Mouse (Mus musculus) heart, embryonic 15.5 days (tissue): ENCODE data around the gene Susd6. TPM values are rescaled to one million over a fixed set of nuclear protein-coding genes. Genes with fewer than 3 reads are reported as not detected.

Source experiments
- ATAC-seq: fragments of 200-750 bp; cut with Nextera tagmentation; replicated peaks from 2 replicates; pipeline ENCODE4 v1.8.0; 2017; ENCODE audit warnings: low read depth, moderate TSS enrichment; ENCODE audit not compliant: insufficient number of reproducible peaks, insufficient read depth, low FRiP score
- H3K27ac ChIP-seq: fragments of 300-500 bp; sonication (generic); 2 replicates; pipeline ENCODE4 v1.5.1; 2015; ENCODE audit warnings: mild to moderate bottlenecking, inconsistent platforms
- H3K27me3 ChIP-seq: fragments of 300-500 bp; sonication (generic); 2 replicates; pipeline ENCODE4 v1.6.1; 2015; ENCODE audit warnings: inconsistent platforms
- H3K36me3 ChIP-seq: fragments of 300-500 bp; sonication (generic); 2 replicates; pipeline ENCODE4 v1.6.1; 2015; ENCODE audit warnings: mild to moderate bottlenecking, inconsistent platforms
- H3K4me1 ChIP-seq: fragments of 300-500 bp; sonication (generic); replicated peaks from 2 replicates; pipeline ENCODE4 v1.6.1; 2015; ENCODE audit warnings: inconsistent platforms
- H3K4me2 ChIP-seq: fragments of 300-500 bp; sonication (generic); 2 replicates; pipeline ENCODE4 v1.6.1; 2015; ENCODE audit warnings: inconsistent platforms, mild to moderate bottlenecking, moderate library complexity
- H3K4me3 ChIP-seq: fragments of 300-500 bp; sonication (generic); 2 replicates; pipeline ENCODE4 v1.5.1; 2015; ENCODE audit warnings: mild to moderate bottlenecking, inconsistent platforms
- H3K9ac ChIP-seq: fragments of 300-500 bp; sonication (generic); 2 replicates; pipeline ENCODE4 v1.6.1; 2015; ENCODE audit warnings: mild to moderate bottlenecking, inconsistent platforms
- H3K9me3 ChIP-seq: fragments of 300-500 bp; sonication (generic); replicated peaks from 2 replicates; pipeline ENCODE4 v1.6.1; 2016; ENCODE audit warnings: inconsistent platforms
- WGBS: fragments of 180-500 bp; shearing (Covaris S2); methylation state at CpG from one replicate; pipeline ENCODE4 v1.1.7; 2015; ENCODE audit warnings: mixed read lengths; 5-methylcytosine and 5-hydroxymethylcytosine counted together
- polyA plus RNA-seq: library from polyadenylated mRNA; unstranded; fragments of >200 nt; fragmentation: Nextera tagmentation; extraction: Ambion mirVana; gene quantifications from 2 replicates; pipeline ENCODE4 v1.2.1, GENCODE M21; 2015

Susd6 gene
- polyA plus RNA-seq, 1 experiment from 2014 or later: 16.4 TPM

DNA sequence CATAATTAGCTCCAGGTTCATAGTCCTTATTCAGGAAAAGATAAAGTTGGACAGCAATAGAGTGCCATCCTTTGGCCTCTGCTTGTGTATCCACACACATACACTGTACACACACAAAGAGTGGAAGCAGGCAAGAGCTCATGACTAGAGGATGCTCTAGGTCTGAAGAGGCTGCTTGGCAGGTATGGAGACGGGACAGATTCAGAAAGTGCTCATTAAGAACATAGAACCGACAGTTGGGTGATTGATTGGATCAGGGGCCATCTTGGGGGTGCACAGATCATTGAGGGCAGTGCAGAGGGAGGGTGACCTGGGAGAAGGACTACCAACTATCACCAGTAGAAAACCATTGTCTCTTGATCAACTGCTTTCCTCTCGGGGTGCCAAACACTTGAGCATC, 90.8 kb downstream of the Susd6 start:
- 92% methylated on average over 3 of the region's 3 CpGs for WGBS
- H3K27ac ChIP-seq: no peak overlapping the region

GRCm38 (mm10) chr12:80883278-80883677, 93.0 kb downstream of the Susd6 start:
- peaks cover 30% of the 10 kb centered on the region for H3K4me1 ChIP-seq
- H3K9me3 ChIP-seq: no peaks in the 10 kb centered on the region
- WGBS: 76% methylated on average over 3 of the region's 3 CpGs
- H3K36me3 ChIP-seq: 0 out of 2 replicates have a peak, but pooled peaks cover 3% of the 10 kb centered on the region
- no peak for ATAC-seq
- no peak overlapping the region for H3K27ac ChIP-seq
- H3K4me2 ChIP-seq: no peak overlapping the region
- no peak overlapping the region for H3K9ac ChIP-seq
- H3K4me3 ChIP-seq: no peak overlapping the region
- H3K27me3 ChIP-seq: no peaks in the 10 kb centered on the region

More for the DNA sequence above, 90.8 kb downstream of the Susd6 start:
- Histone ChIP-seq H3K9me3 (no peaks in the 10 kb centered on the region), H3K27me3 (no peaks in the 10 kb centered on the region), H3K36me3 (peaks cover 11% of the 10 kb centered on the region; the same call in 1 of the 2 replicates), H3K4me2 (no peak overlapping the region), H3K4me3 (no peak overlapping the region), H3K9ac (no peak overlapping the region), H3K4me1 (peaks cover 43% of the 10 kb centered on the region)
- ATAC-seq: no peak

GRCm38 (mm10) chr12:80883881-80884280, 93.6 kb downstream of the Susd6 start:
- no peaks in the 10 kb centered on the region for H3K27me3 ChIP-seq
- H3K4me3 ChIP-seq: no peak overlapping the region
- H3K4me1 ChIP-seq: peaks cover 24% of the 10 kb centered on the region
- no peak overlapping the region for H3K4me2 ChIP-seq
- no peak for ATAC-seq
- 39% methylated on average over 5 of the region's 5 CpGs for WGBS
- H3K36me3 ChIP-seq: 0 out of 2 replicates have a peak, but pooled peaks cover 3% of the 10 kb centered on the region
- no peak overlapping the region for H3K9ac ChIP-seq
- H3K9me3 ChIP-seq: no peaks in the 10 kb centered on the region
- no peak overlapping the region for H3K27ac ChIP-seq

DNA sequence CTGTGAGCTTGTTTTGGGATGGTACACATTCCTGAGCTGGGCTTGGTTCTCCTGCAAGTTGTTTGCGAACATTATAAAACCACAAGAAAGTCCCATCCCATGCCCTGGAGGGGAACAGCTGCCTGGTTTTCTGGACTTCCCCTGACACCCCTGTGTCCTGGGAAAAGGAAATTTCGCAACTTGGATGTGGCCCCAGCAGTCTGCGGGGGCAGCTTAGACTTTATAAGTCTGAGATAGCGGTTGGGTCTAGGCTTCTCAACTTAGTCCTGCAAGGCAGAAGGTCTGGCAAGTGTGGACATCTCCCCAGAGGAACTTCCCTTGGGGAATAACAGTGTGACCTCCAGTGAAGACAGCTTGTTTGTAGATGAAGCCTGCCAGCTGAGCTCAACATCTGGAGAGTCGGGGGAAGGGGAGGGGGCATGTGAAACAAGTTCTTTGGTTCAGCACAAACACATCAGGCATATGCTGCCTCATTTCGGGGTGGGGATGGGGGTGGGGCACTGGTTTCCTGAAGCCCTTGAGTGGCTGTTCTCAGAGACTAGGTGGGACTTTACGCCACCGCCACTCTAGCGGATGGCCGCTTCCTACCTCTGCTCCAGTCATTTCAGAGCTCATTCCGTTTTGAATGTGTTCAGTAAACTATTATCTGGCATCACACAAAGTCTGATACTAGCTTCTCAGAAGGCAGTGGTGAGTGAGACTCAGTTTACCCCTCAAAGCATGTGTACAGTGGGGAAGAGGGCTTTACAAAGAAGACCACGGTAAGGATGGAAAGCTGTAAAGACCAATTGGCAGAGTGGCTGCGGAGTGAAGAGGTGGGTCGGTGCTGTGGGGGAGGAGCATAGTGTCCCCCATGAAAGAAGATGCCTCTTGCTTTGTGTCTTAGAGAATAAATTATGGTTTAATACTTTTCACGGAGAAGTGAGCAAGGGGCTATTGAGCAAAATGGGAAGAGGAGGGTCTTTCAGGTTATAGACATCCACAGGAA, 95.3 kb downstream of the Susd6 start:
- no peak overlapping the region for H3K9ac ChIP-seq
- H3K4me2 ChIP-seq: peak overlapping the region; percentile 51
- H3K27ac ChIP-seq: peak overlapping the region; percentile 30; the same call in 1 of the 2 replicates
- WGBS: 32% methylated on average over 15 of the region's 15 CpGs
- H3K4me3 ChIP-seq: peak overlapping the region; percentile 28
- no peaks in the 10 kb centered on the region for H3K9me3 ChIP-seq
- peaks cover 16% of the 10 kb centered on the region for H3K4me1 ChIP-seq
- no peaks in the 10 kb centered on the region for H3K27me3 ChIP-seq
- peak; percentile 61; the same call in 1 of the 2 replicates for ATAC-seq
- H3K36me3 ChIP-seq: no peaks in the 10 kb centered on the region; the same call in 1 of the 2 replicates

GRCm38 (mm10) chr12:80887036-80887435, 96.7 kb downstream of the Susd6 start:
- Histone ChIP-seq H3K4me2 (no peak overlapping the region), H3K9me3 (no peaks in the 10 kb centered on the region), H3K4me3 (no peak overlapping the region), H3K36me3 (no peaks in the 10 kb centered on the region; the same call in 1 of the 2 replicates), H3K27me3 (no peaks in the 10 kb centered on the region), H3K9ac (no peak overlapping the region), H3K4me1 (peaks cover 16% of the 10 kb centered on the region), H3K27ac (no peak overlapping the region)
- WGBS: 68% methylated on average over 2 of the region's 2 CpGs
- ATAC-seq: no peak

DNA sequence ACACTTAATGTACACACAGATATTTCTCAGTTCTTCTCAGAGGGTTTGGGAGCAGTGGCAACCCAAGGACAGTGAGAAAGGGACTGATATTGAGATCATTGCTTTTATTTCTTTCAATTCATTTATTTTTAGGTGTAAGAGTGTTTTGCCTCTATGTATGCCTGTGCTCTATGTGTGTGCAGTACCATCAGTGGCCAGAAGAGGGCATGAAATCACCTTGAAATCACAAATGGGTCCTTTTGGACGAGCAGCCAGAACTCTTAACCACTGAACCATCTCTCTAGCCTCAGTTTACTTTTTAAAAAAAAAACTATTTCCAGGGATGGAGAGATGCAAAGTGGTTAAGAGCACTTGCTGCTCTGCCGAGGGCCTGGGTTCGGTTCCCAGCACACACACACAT, 99.0 kb downstream of the Susd6 start:
- Histone ChIP-seq H3K36me3 (no peaks in the 10 kb centered on the region; the same call in 1 of the 2 replicates), H3K9ac (no peak overlapping the region), H3K27ac (no peak overlapping the region), H3K4me2 (no peak overlapping the region), H3K9me3 (no peaks in the 10 kb centered on the region), H3K4me1 (peaks cover 11% of the 10 kb centered on the region), H3K27me3 (no peaks in the 10 kb centered on the region), H3K4me3 (no peak overlapping the region)
- WGBS: 91% methylated on average over 3 of the region's 3 CpGs
- no peak for ATAC-seq

DNA sequence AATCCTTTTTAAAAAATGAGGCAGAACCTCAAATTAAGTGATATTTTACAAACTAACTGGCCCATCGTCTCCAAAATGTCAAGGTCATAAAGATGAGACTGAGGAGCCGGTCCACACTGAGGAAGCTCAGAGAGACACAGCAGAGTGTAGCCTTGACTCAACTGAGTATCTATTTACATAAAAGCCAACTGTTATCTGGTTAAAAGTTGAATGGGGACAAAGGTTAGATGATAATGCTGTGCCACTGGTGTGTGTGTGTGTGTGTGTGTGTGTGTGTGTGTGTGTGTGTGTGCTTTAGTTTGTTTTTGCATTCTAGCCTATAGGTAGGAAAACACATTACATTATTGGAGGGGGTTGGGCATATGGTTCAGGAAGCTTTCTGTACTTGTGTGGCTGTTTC, 100.8 kb downstream of the Susd6 start:
- 90% methylated on average over 2 of the region's 2 CpGs for WGBS

DNA sequence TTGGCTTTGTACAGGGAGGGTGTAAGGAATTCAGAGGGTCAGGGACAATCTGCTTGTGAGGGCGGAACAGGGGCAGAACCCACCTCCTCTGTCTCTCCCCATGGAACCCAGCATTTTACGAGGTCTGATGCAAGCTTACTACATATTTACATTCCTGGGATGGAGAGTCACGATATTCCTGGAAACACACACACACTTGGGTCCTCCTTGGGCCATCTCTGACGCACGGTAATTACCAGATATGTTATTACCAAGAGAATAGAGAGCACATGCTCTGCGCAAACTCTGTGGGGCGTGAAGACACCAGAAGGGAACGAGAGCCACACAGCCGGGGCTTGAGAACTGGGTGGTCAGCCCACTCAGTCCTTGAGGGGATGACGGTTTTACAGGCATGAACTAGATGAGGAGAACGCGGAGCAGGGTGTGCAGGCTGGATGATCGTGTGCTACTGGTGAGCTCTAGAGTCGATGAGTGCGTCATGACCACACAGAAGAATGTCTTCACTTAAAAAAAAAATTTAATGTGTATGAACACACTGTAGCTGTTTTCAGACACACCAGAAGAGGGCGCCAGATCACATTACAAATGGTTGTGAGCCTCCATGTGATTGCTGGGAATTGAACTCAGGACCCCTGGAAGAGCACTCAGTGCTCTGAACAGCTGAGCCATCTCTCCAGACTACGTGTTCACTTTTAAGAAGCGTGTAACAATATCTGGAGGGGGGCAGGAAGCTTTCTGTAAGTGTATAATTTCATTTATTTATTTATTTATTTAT, 103.6 kb downstream of the Susd6 start:
- ATAC-seq: no peak
- H3K4me3 ChIP-seq: no peak overlapping the region
- no peak overlapping the region for H3K9ac ChIP-seq
- 87% methylated on average over 18 of the region's 18 CpGs for WGBS
- no peaks in the 10 kb centered on the region for H3K4me1 ChIP-seq
- H3K4me2 ChIP-seq: no peak overlapping the region
- H3K27ac ChIP-seq: no peak overlapping the region
- no peaks in the 10 kb centered on the region; the same call in 1 of the 2 replicates for H3K36me3 ChIP-seq
- H3K27me3 ChIP-seq: no peaks in the 10 kb centered on the region
- H3K9me3 ChIP-seq: no peaks in the 10 kb centered on the region

More for the DNA sequence above, 100.8 kb downstream of the Susd6 start:
- Histone ChIP-seq H3K9ac (no peak overlapping the region), H3K4me3 (no peak overlapping the region), H3K36me3 (no peaks in the 10 kb centered on the region; the same call in 1 of the 2 replicates), H3K9me3 (no peaks in the 10 kb centered on the region), H3K4me1 (no peaks in the 10 kb centered on the region), H3K27ac (no peak overlapping the region), H3K4me2 (no peak overlapping the region), H3K27me3 (no peaks in the 10 kb centered on the region)
- ATAC-seq: no peak

DNA sequence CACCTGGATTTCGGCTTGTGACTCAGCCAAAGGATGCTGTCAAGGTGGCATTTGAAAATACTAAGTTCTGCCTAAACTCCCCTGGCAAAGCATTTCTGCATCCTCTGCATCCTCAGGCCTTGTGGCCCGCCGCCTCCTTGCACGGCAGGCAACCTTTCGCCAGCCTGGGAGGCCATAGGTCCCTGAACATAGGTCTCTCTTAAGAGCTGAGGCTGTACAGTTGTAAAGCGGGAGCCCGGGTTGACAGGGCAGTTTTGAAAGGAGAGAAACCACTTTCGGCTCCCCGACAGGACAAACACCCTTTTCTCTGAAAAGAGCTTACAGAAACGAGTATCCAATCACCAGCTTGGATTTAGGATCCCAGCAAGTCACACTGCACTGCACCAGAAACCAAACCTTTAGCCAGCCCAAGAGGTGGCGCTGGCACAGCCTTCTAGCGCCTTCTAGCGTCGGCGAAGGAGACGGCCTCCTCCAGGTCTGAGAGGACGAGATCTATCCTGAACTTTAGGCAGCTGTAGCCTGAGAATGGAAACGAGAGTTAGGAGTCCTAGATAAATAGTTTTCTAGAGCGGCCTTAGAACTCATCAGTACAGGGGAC, 104.8 kb downstream of the Susd6 start:
- WGBS: 16% methylated on average over 19 of the region's 19 CpGs
- H3K4me1 ChIP-seq: no peaks in the 10 kb centered on the region
- H3K9me3 ChIP-seq: no peaks in the 10 kb centered on the region
- ATAC-seq: peak; percentile 72
- H3K9ac ChIP-seq: no peak overlapping the region
- H3K4me2 ChIP-seq: peak overlapping the region; percentile 42
- no peaks in the 10 kb centered on the region for H3K36me3 ChIP-seq
- no peaks in the 10 kb centered on the region for H3K27me3 ChIP-seq
- H3K27ac ChIP-seq: no peak overlapping the region
- peak overlapping the region; percentile 22 for H3K4me3 ChIP-seq

GRCm38 (mm10) chr12:80909631-80910030, 119.3 kb downstream of the Susd6 start:
- Histone ChIP-seq H3K4me2 (no peak overlapping the region), H3K4me1 (no peaks in the 10 kb centered on the region), H3K27me3 (no peaks in the 10 kb centered on the region), H3K9me3 (no peaks in the 10 kb centered on the region; the same call in 1 of the 2 replicates), H3K27ac (no peak overlapping the region), H3K9ac (no peak overlapping the region), H3K4me3 (no peak overlapping the region), H3K36me3 (no peaks in the 10 kb centered on the region)
- WGBS: 70% methylated on average over 8 of the region's 8 CpGs
- no peak for ATAC-seq

- no peak overlapping the region for H3K27ac ChIP-seq
- 50% methylated on average over 7 of the region's 7 CpGs for WGBS
Observed at GRCm38 (mm10) chr12:80917764-80918163, 127.5 kb downstream of the Susd6 start.

More at GRCm38 (mm10) chr12:80917764-80918163, 127.5 kb downstream of the Susd6 start:
- H3K4me1 ChIP-seq: peaks cover under 1% of the 10 kb centered on the region
- H3K9ac ChIP-seq: no peak overlapping the region
- H3K36me3 ChIP-seq: no peaks in the 10 kb centered on the region
- no peaks in the 10 kb centered on the region for H3K9me3 ChIP-seq
- H3K4me3 ChIP-seq: no peak overlapping the region
- no peak overlapping the region for H3K4me2 ChIP-seq
- H3K27me3 ChIP-seq: no peaks in the 10 kb centered on the region
- no peak for ATAC-seq
